Mouse (Mus musculus) thymus, adult 2 months (tissue): ENCODE data around the gene Lmx1b. TPM values are rescaled to one million over a fixed set of nuclear protein-coding genes. Genes with fewer than 3 reads are reported as not detected.

ENCODE experiments used
- DNase-seq: peaks from one replicate; pipeline ENCODE4 v3.0.0; 2021
- H3K27ac ChIP-seq: fragments of 200-500 bp; 2 replicates; pipeline ENCODE4 v1.5.1; 2012; ENCODE audit warnings: low read length, control low read depth; ENCODE audit not compliant: control insufficient read depth, insufficient read depth
- H3K27me3 ChIP-seq: fragments of 200-500 bp; 2 replicates; pipeline ENCODE4 v1.6.1; 2012; ENCODE audit warnings: mild to moderate bottlenecking, low read length, moderate library complexity, mixed read lengths; ENCODE audit not compliant: control insufficient read depth, insufficient read depth
- H3K36me3 ChIP-seq: fragments of 200-500 bp; 2 replicates; pipeline ENCODE4 v1.6.1; 2012; ENCODE audit warnings: mild to moderate bottlenecking, low read length, moderate library complexity; ENCODE audit not compliant: control insufficient read depth, insufficient read depth
- H3K4me1 ChIP-seq: fragments of 200-500 bp; replicated peaks from 2 replicates; pipeline ENCODE4 v1.6.1; 2012; ENCODE audit warnings: low read length; ENCODE audit not compliant: control insufficient read depth, insufficient read depth
- H3K4me3 ChIP-seq: fragments of 200-500 bp; 2 replicates; pipeline ENCODE4 v1.5.1; 2012; ENCODE audit warnings: mild to moderate bottlenecking, low read length, control low read depth, moderate library complexity; ENCODE audit not compliant: control insufficient read depth, insufficient read depth
- CTCF ChIP-seq: fragments of 200-500 bp; IDR thresholded peaks from 2 replicates; pipeline ENCODE4 v1.5.1; 2012; ENCODE audit warnings: mild to moderate bottlenecking, control low read depth, low read length, moderate library complexity, borderline replicate concordance; ENCODE audit not compliant: control insufficient read depth, poor library complexity, insufficient read depth; ENCODE audit errors: extremely low read depth
- POLR2A ChIP-seq: fragments of 200-500 bp; IDR thresholded peaks from 2 replicates; pipeline ENCODE4 v1.6.1; 2012; ENCODE audit warnings: mild to moderate bottlenecking, low read length, control low read depth, moderate library complexity; ENCODE audit not compliant: control insufficient read depth, poor library complexity, insufficient read depth; ENCODE audit errors: extremely low read depth
- WGBS: fragments of 180-500 bp; shearing (Covaris S2); methylation state at CpG from one replicate; pipeline ENCODE4 v1.1.7; 2018; 5-methylcytosine and 5-hydroxymethylcytosine counted together
- polyA plus RNA-seq: library from polyadenylated mRNA; depleted of rRNA; stranded (reverse); fragments of >200 nt; gene quantifications from 2 replicates; pipeline ENCODE4 v1.2.3, GENCODE M21; 2012; rRNA removed

Lmx1b gene
- polyA plus RNA-seq, 1 experiment, result 0.04 TPM

GRCm38 (mm10) chr2:33515856-33516255 lies 124.5 kb downstream of the Lmx1b start:
- H3K27ac ChIP-seq, result no peak overlapping the region
- no peaks in the 10 kb centered on the region for H3K4me1 ChIP-seq
- DNase-seq, result no peak
- H3K4me3 ChIP-seq, result no peak overlapping the region
- no peaks in the 10 kb centered on the region for H3K27me3 ChIP-seq
- H3K36me3 ChIP-seq, result no peaks in the 10 kb centered on the region
- WGBS, result 73% methylated on average over 19 of the region's 19 CpGs
- TF ChIP-seq CTCF, result no peak

- H3K27ac ChIP-seq, result no peak overlapping the region
- no peaks in the 10 kb centered on the region for H3K27me3 ChIP-seq
- TF ChIP-seq CTCF (no peak), POLR2A (no peak)
- no peaks in the 10 kb centered on the region for H3K4me1 ChIP-seq
- WGBS, result 92% methylated on average over 8 of the region's 8 CpGs
- no peak overlapping the region for H3K4me3 ChIP-seq
- H3K36me3 ChIP-seq, result no peaks in the 10 kb centered on the region
- no peak for DNase-seq
Measured at GRCm38 (mm10) chr2:33515431-33515830, 124.9 kb downstream of the Lmx1b start.

Other genes starting within 250 kb of the Lmx1b start
- 22.0 and 27.6 TPM in 2 replicates for gene Zbtb34, start 209.2 kb downstream of the Lmx1b start, polyA plus RNA-seq
- gene Zbtb43, start 172.0 kb downstream of the Lmx1b start, polyA plus RNA-seq, result 14.9 and 16.7 TPM in 2 replicates
- 79.3 and 94.9 TPM in 2 replicates for gene Mvb12b, start 247.4 kb upstream of the Lmx1b start, polyA plus RNA-seq